Mouse (Mus musculus): ENCODE measurements around the gene Gas2l2. TPM values are rescaled to one million over a fixed set of nuclear protein-coding genes. Genes with fewer than 3 reads are reported as not detected.

Gene Gas2l2
- total RNA-seq, 1 experiment from 2014 or later: not detected

DNA sequence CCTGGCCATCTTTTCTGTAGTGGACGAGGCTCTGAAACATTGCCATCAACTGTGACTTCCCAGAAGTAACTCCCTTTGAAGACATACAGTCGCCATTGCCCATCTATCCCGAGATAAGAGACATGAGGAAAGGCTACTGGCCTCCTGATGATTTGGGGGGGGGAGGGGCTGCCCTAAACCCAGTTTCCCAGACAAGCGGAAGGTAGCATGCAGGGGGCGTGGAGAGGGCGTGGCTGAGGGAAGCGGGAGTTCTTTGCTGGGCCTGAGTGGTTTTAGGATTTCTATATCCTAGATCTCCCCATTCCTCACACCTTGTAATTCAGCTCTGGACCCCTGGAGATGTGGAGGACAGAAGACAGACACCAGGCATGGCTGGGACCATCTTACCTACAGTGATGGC, 14.6 kb upstream of the Gas2l2 start:
- DNase-seq: no peak

DNA sequence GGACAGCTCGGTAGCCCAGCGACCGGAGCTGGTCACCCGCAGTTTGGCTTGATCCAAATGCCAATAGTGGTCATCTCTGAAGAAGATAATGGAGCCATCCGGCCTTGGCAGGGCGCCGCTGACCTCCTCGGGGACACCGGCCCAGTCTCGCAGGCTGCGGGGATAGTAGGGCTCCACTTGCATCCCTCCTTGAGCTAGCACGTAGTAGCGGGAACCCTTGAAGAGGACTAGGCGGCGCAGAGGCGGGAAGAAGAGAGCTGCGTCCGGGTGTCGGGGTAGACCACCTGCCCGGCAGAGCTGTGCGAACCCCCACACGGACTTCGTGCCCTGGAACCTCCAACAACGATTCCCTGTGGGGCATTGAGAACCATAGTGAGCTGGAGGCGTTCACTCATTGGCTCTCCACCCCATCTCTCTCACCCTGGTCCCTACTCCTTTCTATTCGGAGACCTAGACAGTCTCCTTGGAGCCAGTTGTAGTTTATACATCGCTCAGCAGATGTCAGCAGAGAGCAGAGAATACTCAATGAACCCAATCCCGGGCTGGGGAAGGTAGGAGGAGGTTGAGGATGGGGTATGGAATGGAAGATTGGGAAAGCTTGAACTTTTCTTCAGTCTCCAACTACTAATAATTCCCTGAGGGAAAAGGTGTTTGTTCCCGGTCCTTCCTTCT, 13.5 kb upstream of the Gas2l2 start:
- peak; percentile 63 for DNase-seq

DNA sequence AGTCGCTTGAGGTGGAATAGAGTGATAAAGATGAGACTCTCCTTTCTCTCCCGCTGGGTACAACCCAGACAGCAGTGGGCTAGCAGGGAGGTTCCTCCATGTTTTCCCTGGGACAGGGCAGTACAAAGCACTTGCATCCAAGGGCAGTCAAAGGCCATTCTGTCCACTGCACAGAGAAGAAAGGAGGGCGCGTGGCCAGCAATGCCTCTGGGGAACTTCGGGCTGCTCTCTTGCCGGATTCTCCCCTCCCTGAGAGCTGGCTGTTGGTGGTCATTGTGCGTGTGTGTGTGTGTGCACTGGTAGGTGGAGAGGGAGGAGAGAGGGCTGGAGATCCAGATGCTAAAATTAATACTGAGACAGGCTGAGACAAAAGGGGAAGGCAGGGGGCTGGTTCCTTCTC, 12.0 kb upstream of the Gas2l2 start:
- peak; percentile 59 for DNase-seq

DNA sequence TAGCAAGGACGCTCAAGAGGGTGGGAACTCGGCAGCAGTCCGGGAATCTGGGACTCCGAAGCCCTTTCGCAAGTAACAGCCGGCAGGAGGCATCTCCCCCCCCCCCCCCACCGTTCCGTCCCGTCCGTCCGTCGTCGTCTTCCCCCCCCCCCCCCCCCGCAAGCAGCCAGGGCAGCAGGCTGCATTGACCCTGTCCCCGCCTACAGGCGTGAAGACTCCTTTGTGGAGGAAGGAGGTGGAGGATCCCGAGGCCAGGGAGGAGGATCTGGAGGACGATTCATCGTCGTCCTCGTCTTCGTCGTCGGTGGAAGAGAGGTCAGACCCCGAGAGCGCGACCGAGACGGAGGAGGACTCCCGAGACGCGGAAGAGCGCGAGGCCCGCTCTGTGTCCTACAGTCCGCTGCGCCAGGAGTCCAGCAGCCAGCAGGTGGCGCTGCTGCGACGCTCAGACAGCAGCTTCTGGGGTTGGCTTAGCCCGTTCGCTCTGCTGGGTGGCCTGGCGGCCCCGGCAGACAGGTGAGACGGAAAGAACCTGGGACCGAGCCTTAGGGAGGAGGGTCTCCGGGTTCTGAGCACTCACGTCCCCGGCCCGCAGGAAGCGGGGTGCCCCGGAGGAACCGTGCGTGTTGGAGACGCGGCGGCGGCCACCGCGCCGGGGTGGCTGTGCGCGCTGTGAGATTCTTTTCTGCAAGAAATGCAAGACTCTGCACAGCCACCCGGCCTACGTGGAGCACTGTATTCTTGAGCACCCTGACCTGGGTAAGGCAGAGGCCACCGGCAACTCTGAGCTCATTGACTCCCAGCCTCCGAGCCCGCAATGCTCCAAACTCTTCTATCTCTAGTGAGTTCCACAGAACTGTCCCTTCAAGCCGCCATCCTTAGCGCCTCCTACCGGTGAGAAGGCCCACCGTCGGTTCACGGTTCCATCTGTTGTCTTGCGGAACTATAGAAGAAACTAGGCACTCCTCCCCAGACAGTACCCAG, 11.1 kb upstream of the Gas2l2 start:
- peak; percentile 86 for DNase-seq

DNA sequence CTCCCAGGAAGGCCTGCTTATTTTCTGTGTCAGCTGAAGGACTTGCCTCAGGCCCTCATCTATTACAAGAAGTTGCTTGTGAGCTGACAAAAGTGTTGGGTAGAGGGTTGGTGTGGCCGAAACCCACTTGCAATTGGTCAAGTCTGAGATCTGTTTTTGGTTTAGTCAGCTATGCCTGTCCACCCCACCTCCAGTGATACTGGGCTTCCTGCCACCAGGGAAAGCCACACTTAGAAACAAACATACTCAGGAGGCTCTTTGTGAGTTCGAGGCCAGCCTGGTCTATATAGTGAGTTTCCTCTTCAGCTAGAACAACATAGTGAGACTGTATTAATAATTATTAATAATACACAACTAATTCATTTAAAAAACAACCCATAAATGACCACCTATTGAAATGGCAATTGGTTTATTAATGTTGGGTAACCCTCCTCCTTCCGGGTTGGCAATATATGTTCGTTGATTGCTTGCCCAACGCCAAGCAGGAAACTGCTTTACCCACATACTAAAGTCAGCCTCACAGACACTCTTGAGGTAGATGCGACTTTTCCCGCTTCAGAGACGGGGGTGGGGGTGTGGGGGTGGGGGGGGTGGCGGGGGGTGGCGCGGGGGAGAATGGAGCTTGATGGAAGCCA, 10.3 kb upstream of the Gas2l2 start:
- DNase-seq: no peak

DNA sequence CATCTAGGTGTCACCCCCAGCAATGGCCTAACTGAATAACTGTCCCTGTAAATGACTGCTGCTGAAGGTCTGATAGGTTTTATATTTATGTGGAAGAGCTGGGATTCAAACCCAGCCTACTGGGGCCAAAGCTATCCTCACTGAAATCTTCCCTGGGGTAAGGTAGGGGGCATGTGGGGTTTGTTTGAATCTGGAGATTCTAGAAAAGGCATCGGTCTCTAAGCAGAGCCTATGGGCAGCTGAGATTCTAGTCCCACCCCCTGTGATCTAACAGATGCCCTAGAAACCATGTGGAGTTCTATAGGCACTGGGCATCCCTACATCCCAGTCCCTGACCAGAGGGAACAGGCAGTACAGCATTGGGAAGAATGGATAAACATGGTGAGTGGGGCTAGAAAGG, 8.1 kb upstream of the Gas2l2 start, which contains the start of gene 1700020L24Rik:
TSS of gene 1700020L24Rik (plus strand) at position 301 of the 400 bp plus-strand sequence.
- DNase-seq: no peak

DNA sequence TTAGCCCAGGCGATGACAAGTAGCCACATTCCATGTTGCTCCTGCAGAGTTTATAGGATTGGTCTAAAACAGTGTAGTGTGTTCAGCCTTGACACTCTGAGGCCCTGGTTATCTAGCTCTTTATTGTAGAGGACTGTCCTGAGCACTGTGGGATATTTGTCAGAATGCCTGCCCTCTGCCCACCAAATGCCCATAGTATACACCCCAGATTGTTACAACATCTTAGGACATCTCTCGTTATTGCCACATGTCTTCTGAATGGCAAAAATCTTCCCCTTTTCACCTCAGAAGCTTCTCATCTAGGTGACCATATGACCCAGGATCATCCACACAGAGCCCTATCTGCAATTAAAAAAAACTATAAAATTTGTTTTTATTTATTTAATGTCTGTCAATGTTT, 3.3 kb upstream of the Gas2l2 start:
- no peak for DNase-seq

DNA sequence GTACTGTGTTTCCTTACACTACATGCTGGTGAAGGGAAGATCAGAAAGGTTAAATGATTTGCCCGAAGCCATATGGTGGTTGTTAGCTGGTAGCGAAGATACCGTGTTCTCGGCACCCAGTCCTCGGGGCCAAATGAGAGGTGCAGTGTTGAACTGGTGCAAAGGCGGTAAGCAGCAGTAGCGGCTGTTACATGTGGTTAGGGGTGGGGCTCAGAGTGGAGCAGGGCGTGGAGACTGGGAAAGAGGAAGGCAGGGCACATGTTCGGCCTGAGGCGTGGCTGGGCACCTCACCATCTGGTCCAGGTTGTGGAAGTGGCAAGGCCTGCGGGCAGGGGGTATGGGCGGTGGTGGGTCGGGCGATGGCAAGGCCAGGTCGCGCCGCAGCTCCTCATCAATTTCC, 2.3 kb downstream of the Gas2l2 start:
- no peak for DNase-seq

DNA sequence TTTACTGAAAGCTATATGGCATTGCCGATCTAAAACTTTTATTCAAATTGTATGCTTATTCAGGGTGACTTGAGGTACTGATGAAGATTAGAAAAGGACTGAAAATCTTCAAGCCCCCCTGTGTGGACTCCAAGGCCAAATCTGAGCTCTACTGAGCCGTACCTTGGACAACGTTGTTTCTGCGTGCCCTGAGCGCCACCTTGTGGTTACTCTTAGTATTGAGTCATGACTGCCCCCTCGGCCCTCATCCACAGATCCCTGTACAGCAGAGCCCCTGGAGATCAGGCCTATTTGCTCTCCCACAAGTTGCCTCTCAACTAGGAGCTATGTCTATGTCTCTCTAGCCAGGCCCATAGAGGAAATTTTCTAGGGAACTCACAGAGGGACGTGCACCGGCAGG, 4.6 kb downstream of the Gas2l2 start:
- peak; percentile 69 for DNase-seq

DNA sequence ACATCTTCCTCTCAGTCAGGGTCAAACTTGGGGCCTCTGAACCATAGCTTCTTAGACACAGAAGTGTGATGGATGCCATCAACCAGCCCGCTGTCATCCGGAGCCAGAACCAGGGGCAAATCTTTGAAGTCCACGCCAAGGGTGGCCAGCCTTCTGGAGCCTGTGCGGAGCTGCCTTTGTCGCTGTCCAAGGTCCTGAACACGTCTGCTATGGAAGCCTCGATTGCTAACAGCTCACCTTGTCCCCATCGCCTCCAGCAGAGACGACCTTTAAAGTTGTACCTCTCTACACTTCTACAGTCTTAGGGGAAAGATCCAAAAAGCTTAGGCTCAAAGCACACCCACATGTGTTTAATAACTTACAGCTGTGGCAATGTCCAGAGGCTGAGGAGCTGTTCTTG, 8.0 kb downstream of the Gas2l2 start:
- peak; percentile 82 for DNase-seq

DNA sequence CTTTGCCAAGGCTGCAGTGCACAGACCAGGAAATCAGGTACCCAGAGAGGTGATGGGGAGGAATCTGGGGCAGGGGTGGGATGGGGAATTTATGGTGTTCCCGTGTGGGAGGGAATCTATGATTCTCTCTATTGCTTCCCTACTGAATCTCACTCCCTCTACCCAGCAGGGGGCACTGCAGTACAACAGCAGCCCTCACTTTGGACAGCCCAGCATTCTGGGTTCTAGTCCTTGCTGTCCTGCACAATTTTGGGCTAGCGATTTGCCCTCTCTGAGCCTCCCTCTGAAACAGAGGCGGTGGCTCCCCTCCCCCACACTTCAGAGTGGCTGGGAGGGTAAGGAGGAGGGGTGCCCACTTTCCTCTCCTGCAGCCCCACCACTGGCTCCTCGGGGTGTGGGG, 8.9 kb downstream of the Gas2l2 start:
- no peak for DNase-seq

DNA sequence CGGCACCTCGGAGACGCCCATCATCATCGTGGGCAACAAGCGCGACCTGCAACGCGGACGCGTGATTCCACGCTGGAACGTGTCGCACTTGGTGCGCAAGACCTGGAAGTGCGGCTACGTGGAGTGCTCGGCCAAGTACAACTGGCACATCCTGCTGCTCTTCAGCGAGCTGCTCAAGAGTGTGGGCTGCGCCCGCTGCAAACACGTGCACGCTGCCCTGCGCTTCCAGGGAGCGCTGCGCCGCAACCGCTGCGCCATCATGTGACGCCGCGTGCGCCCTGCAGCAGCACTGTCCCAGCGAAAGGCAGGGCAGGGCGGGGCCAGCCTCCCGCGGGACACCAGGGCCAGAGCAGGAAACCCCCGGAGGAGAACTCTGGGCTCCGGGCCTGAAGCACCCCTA, 10.7 kb downstream of the Gas2l2 start:
- DNase-seq: no peak

DNA sequence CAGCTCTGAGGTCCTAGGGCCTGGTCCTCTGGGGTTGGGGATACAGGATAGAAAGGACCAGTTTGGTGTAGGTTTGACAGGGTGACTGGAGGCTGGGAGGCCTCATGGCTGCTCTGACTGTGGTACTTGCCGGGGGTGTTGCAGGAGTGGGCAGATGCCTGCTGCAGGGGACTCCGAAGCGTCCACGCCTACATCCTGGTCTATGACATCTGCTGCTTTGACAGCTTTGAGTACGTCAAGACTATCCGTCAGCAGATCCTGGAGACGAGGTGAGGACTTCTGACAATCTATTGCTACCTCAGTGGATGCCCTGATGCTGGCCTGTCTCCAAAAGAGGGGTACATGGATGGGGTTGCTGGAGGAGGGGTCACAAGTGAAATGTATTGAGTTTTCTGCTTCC, 11.5 kb downstream of the Gas2l2 start:
- no peak for DNase-seq

DNA sequence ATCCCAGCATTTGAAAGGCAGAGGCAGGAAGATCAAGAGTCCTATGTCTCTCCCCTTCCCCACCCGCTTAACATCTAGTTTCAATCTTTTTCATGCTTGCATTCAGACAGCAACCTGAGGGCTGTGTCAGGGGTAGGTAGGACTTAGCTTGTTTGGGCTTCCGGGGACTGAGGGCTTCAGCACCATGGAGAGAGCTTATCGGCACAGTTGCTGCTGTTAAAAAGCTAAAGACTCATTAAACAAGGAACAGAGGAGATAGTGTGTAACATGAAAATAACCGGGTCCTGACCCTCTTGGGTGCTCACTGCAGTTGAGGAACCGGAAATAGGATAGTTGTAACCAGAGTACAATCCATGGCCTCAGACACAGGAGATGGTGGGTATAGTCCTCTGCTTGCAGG, 12.2 kb downstream of the Gas2l2 start:
- peak; percentile 65 for DNase-seq

DNA sequence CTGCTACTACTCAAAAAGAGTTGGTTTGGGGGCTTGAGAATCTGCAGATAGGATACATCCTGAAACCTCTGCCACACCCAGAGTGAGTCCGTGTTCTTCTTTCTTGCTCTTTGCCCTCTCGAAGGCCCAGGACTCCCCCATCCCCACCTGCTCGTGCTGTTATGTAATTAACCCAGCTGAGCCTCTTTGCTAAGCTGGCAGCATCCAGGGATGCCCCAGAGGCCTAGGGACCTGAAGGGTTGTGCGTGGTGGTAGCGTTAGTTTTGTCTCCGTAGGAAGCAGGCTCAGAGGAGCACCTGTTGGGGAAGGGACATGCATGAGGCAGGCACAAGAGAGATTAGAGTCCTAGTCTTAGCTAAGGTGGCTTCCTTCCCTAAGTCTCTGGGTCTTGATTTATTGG, 18.7 kb downstream of the Gas2l2 start:
- DNase-seq: no peak

DNA sequence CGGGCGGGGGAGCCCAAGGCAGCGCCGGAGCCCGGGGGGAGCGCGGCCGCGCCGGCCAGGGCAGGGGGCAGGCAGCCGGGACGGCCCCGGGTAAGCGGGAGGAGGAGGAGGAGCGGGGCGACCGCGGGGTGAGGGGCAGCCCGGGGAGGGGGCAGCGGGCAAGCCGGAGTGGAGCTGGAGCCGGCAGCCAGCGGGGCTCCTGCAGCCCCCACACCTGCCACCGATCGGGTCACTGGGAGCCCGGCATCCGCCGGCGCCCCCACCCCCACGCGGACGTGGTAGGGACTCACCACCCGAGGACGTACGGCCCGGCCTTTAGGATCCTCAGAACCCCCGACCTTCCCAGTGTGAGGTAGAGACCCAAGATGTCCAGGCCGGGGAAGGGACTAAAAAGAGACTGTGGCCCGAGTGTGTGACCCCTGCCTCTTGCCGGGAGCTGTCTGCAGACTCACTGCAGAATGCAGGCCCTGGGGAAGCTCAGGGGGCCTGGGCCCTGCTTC, 19.4 kb downstream of the Gas2l2 start:
- no peak for DNase-seq

DNA sequence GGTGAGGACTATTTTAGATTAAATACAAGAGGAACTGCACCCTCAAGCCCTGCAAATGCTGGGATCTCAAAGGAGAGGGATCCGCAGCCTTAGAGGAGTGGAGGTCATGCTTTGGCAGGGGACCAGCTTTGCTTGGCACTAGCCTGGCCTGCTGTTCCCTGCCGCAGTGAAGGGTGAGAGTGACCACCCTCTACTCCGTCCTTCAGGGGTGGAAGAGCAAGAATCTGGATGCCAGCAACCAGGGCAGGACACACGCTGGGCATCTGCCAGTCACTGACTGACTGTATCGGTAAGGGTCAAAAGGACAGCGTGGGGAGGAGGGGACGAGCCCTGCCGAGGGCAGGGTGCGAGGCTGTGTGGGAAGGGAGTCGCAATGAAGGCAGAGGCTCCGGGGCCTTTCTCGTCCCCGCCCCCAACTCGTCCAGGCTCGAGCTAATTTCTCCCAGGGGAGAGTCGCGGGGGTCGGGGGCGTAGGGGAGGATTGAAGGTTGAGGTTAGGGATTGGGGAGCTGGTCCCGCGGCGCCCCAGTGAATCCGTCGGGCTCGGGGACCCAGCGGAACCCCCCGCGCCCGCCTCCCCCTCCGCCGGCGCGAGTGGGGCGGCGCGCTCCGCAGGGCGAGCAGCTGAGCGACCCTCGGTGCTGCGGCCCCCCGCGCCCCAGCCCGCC, 20.0 kb downstream of the Gas2l2 start, which contains the start of gene Rasl10b:
TSS of gene Rasl10b (plus strand) at position 51 of the 668 bp plus-strand sequence.
- peak; percentile 48 for DNase-seq

DNA sequence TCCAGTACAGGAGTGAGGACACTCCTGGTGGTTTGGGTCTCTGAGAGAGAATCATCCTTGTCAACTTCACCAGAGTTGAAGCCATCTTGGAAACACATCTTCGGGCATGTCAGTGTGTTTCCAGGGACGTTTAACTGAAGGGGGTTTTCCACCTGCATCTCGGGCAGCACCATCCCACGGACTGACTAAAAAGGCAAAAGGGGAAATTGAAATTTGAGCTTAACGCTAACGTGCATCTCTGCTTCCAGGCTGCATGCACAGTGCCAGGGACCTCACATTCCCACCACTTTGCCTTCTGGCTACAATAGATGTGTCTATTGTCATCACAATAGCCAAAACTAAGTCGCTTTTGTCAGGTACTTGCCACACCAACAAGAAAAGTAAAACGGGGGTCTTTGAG, 21.0 kb downstream of the Gas2l2 start:
- no peak for DNase-seq

DNA sequence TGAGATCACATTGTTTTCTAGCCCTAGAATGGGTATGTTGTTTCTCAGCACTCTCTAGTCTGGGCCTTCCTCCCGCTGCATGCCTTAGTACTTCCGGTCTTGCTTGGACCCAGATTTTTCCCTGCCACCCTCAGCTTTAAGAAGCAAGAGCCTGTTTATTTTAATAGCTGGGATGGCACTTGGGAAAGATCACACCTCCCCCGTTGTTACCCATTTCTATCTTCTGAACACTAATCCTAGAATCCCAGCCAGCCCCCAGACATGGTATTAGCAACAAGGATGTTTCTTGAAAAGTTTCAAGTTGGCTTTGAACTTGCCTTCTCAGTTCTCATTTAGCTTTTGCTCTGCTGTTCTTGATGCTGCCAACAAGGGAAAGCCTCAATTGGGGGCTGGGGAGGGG, 22.9 kb downstream of the Gas2l2 start:
- DNase-seq: no peak

DNA sequence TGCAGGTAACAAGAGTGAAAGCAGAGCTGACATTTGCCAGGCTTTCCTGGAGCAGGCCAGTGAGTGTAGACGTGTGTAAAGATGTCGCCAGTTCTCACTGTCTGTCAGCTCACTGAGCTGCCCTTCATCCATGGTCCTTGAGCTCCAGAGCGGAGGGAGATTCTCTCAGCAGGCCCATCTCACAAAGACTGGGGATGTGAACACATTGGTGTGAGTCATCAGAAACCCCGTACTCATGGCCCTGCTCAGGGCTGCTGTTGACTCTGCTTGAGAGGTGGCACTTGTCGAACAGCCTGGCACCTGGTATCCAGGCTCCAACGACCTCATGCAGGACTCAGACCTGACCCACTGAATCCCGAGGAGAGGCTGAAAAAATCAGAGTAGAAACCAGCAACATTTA, 25.5 kb downstream of the Gas2l2 start:
- no peak for DNase-seq

DNA sequence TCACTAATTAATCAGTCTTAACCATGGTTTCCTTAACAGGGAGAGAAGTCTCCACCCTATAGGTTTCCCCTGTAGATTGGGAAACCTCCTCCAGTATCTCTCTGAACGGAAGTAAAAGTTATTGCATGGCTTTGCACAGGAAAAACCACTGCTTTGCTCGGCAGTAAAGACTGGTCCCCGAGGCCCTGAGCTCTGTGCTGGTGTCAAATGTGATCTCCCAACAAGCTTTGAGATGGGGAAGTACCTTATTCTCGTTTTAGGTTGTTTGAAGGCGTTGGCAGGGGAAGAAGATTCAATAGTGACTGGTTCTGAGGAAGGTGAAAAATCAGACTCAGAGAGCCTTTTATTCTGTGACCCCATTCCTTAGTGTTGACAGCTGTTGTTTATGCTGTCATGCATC, 30.5 kb downstream of the Gas2l2 start:
- DNase-seq: no peak

DNA sequence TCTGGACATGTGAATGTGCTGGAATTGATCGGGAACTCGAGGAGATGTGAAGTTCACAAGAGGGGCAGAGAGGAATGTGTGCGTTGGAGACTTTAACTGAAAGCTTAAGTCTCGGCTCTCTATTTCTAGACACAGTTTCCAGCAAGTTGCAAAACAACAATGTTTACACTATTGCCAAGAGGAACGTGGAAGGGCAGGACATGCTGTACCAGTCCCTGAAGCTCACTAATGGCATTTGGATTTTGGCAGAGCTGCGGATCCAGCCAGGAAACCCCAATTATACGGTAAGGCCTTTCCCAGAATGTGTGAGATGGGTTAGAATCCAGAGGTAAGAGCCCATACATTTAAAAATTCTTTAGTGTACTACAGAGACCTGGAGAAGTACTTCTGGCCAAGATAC, 31.6 kb downstream of the Gas2l2 start:
- no peak for DNase-seq
